Mouse (Mus musculus) spleen, adult 2 months (tissue): ENCODE measurements at regions not wholly inside any gene's neighbourhood (a gene's known extent, or its start where the extent isn't known, plus 50 kb on each side); places are given as distances from the start of the nearest gene placed in this dataset.

Experiments
- CTCF ChIP-seq: fragments of 200-500 bp; IDR thresholded peaks from 2 replicates; pipeline ENCODE4 v1.5.1; 2011; ENCODE audit warnings: mild to moderate bottlenecking, inconsistent platforms; ENCODE audit not compliant: insufficient read depth, insufficient read length, insufficient replicate concordance; ENCODE audit errors: extremely low read depth
- POLR2A ChIP-seq: fragments of 200-500 bp; IDR thresholded peaks from 2 replicates; pipeline ENCODE4 v1.6.1; 2011; ENCODE audit warnings: low read depth, low read length, inconsistent platforms

GRCm38 (mm10) chr17:47118010-47118409, 107.7 kb upstream of the Ubr2 start:
- TF ChIP-seq CTCF (no peak), POLR2A (no peak)
